Mouse (Mus musculus) thymus, adult 2 months (tissue): ENCODE data around the gene BC037034.
A peak's percentile ranks its signal among the peaks of the same experiment; 100 is the strongest.

Source experiments
- CTCF ChIP-seq: fragments of 200-500 bp; IDR thresholded peaks from 2 replicates; pipeline ENCODE4 v1.5.1; 2012; ENCODE audit warnings: mild to moderate bottlenecking, control low read depth, low read length, moderate library complexity, borderline replicate concordance; ENCODE audit not compliant: control insufficient read depth, poor library complexity, insufficient read depth; ENCODE audit errors: extremely low read depth
- POLR2A ChIP-seq: fragments of 200-500 bp; IDR thresholded peaks from 2 replicates; pipeline ENCODE4 v1.6.1; 2012; ENCODE audit warnings: mild to moderate bottlenecking, low read length, control low read depth, moderate library complexity; ENCODE audit not compliant: control insufficient read depth, poor library complexity, insufficient read depth; ENCODE audit errors: extremely low read depth

GRCm38 (mm10) chr5:138280425-138280768, 16.6 kb upstream of the BC037034 start:
- TF ChIP-seq POLR2A, result 0 out of 2 replicates have a peak, but pooled peaks have one; percentile 9
- no peak for TF ChIP-seq CTCF
